Mouse (Mus musculus) liver, embryonic 13.5 days (tissue): ENCODE data around the gene Mcl1. TPM values are rescaled to one million over a fixed set of nuclear protein-coding genes. Genes with fewer than 3 reads are reported as not detected.

ENCODE experiments used
- ATAC-seq: fragments of 200-750 bp; cut with Nextera tagmentation; 2 replicates; pipeline ENCODE4 v1.8.0; 2017; ENCODE audit warnings: low read depth, mild to moderate bottlenecking, moderate number of reproducible peaks, moderate library complexity
- DNase-seq: peaks from one replicate; pipeline ENCODE4 v3.0.0; 2022
- H3K27ac ChIP-seq: fragments of 300-500 bp; sonication (generic); 2 replicates; pipeline ENCODE4 v1.5.1; 2015; ENCODE audit warnings: moderate library complexity, mild to moderate bottlenecking, inconsistent platforms
- H3K27me3 ChIP-seq: fragments of 300-500 bp; sonication (generic); 2 replicates; pipeline ENCODE4 v1.6.1; 2015; ENCODE audit warnings: mild to moderate bottlenecking, inconsistent platforms
- H3K36me3 ChIP-seq: fragments of 300-500 bp; sonication (generic); 2 replicates; pipeline ENCODE4 v1.6.1; 2015; ENCODE audit warnings: mild to moderate bottlenecking, inconsistent platforms
- H3K4me1 ChIP-seq: fragments of 300-500 bp; sonication (generic); replicated peaks from 2 replicates; pipeline ENCODE4 v1.6.1; 2015; ENCODE audit warnings: inconsistent platforms
- H3K4me2 ChIP-seq: fragments of 300-500 bp; sonication (generic); 2 replicates; pipeline ENCODE4 v1.6.1; 2015; ENCODE audit warnings: inconsistent platforms, mild to moderate bottlenecking, moderate library complexity
- H3K4me3 ChIP-seq: fragments of 300-500 bp; sonication (generic); replicated peaks from 2 replicates; pipeline ENCODE4 v1.5.1; 2015; ENCODE audit warnings: mild to moderate bottlenecking, inconsistent platforms
- H3K9ac ChIP-seq: fragments of 300-500 bp; sonication (generic); 2 replicates; pipeline ENCODE4 v1.6.1; 2015; ENCODE audit warnings: mild to moderate bottlenecking, inconsistent platforms
- H3K9me3 ChIP-seq: fragments of 300-500 bp; sonication (generic); replicated peaks from 2 replicates; pipeline ENCODE4 v1.6.1; 2016; ENCODE audit warnings: inconsistent platforms
- WGBS: fragments of 180-500 bp; shearing (Covaris S2); methylation state at CpG from one replicate; pipeline ENCODE4 v1.1.7; 2015; ENCODE audit not compliant: insufficient replicate concordance; 5-methylcytosine and 5-hydroxymethylcytosine counted together
- polyA plus RNA-seq: library from polyadenylated mRNA; unstranded; fragments of >200 nt; fragmentation: Nextera tagmentation; extraction: Ambion mirVana; gene quantifications from 2 replicates; pipeline ENCODE4 v1.2.1, GENCODE M21; 2015

Gene Mcl1
- polyA plus RNA-seq, 1 experiment from 2014 or later: 31.8 TPM

GRCm38 (mm10) chr3:95677420-95678090, 19.0 kb downstream of the Mcl1 start:
- H3K4me1 ChIP-seq: peaks cover 81% of the 10 kb centered on the region
- 77% methylated on average over 19 of the region's 19 CpGs for WGBS
- ATAC-seq: no peak

GRCm38 (mm10) chr3:95679551-95679950, 21.0 kb downstream of the Mcl1 start:
- 0 out of 2 replicates have a peak, but pooled peaks cover 3% of the 10 kb centered on the region for H3K27me3 ChIP-seq
- no peak overlapping the region for H3K4me2 ChIP-seq
- peak overlapping the region; percentile 16; the same call in 1 of the 2 replicates for H3K27ac ChIP-seq
- peaks cover 64% of the 10 kb centered on the region for H3K4me1 ChIP-seq
- DNase-seq (no peak), ATAC-seq (no peak)
- no peaks in the 10 kb centered on the region for H3K9me3 ChIP-seq
- no peak overlapping the region for H3K9ac ChIP-seq
- 80% methylated on average over 8 of the region's 8 CpGs for WGBS
- H3K4me3 ChIP-seq: no peak overlapping the region
- H3K36me3 ChIP-seq: no peaks in the 10 kb centered on the region; the same call in 1 of the 2 replicates

More at GRCm38 (mm10) chr3:95677420-95678090, 19.0 kb downstream of the Mcl1 start:
- peak overlapping the region; percentile 44 for H3K27ac ChIP-seq
- H3K9ac ChIP-seq: 0 out of 2 replicates have a peak overlapping the region, but pooled peaks have one; percentile 5
- peaks cover 8% of the 10 kb centered on the region; the same call in 1 of the 2 replicates for H3K36me3 ChIP-seq
- H3K4me3 ChIP-seq: no peak overlapping the region
- H3K4me2 ChIP-seq: no peak overlapping the region
- H3K9me3 ChIP-seq: no peaks in the 10 kb centered on the region
- H3K27me3 ChIP-seq: 0 out of 2 replicates have a peak, but pooled peaks cover 3% of the 10 kb centered on the region
- DNase-seq: no peak

- Histone ChIP-seq H3K9me3 (no peaks in the 10 kb centered on the region), H3K4me1 (peaks cover 61% of the 10 kb centered on the region), H3K4me3 (no peak overlapping the region), H3K4me2 (no peak overlapping the region), H3K27me3 (peaks cover 7% of the 10 kb centered on the region; the same call in 1 of the 2 replicates), H3K27ac (no peak overlapping the region; the same call in 1 of the 2 replicates), H3K9ac (0 out of 2 replicates have a peak overlapping the region, but pooled peaks have one; percentile 10), H3K36me3 (no peaks in the 10 kb centered on the region; the same call in 1 of the 2 replicates)
- DNase-seq: no peak
- 79% methylated on average over 6 of the region's 6 CpGs for WGBS
- ATAC-seq: no peak
These were observed 22.1 kb downstream of the Mcl1 start for GRCm38 (mm10) chr3:95680673-95681072.

- no peaks in the 10 kb centered on the region; the same call in 1 of the 2 replicates for H3K36me3 ChIP-seq
- no peak for DNase-seq
- 0 out of 2 replicates have a peak overlapping the region, but pooled peaks have one; percentile 7 for H3K4me2 ChIP-seq
- peaks cover 55% of the 10 kb centered on the region for H3K4me1 ChIP-seq
- WGBS: 22% methylated on average over 11 of the region's 11 CpGs
- H3K27me3 ChIP-seq: peaks cover 14% of the 10 kb centered on the region
- H3K9me3 ChIP-seq: no peaks in the 10 kb centered on the region
- no peak for ATAC-seq
- H3K4me3 ChIP-seq: no peak overlapping the region
- H3K27ac ChIP-seq: no peak overlapping the region; the same call in 1 of the 2 replicates
- no peak overlapping the region for H3K9ac ChIP-seq
These were observed 22.8 kb downstream of the Mcl1 start for GRCm38 (mm10) chr3:95681365-95681764.

GRCm38 (mm10) chr3:95682878-95683277, 24.3 kb downstream of the Mcl1 start:
- DNase-seq: no peak
- Histone ChIP-seq H3K9me3 (no peaks in the 10 kb centered on the region), H3K36me3 (no peaks in the 10 kb centered on the region), H3K27ac (no peak overlapping the region), H3K27me3 (peaks cover 29% of the 10 kb centered on the region), H3K4me1 (peaks cover 53% of the 10 kb centered on the region), H3K9ac (no peak overlapping the region), H3K4me2 (no peak overlapping the region), H3K4me3 (no peak overlapping the region)
- 59% methylated on average over 5 of the region's 5 CpGs for WGBS
- ATAC-seq: no peak

- Histone ChIP-seq H3K4me2 (no peak overlapping the region), H3K4me3 (no peak overlapping the region), H3K27me3 (peaks cover 36% of the 10 kb centered on the region), H3K36me3 (no peaks in the 10 kb centered on the region), H3K4me1 (peaks cover 57% of the 10 kb centered on the region), H3K9ac (no peak overlapping the region), H3K27ac (no peak overlapping the region), H3K9me3 (no peaks in the 10 kb centered on the region)
- WGBS: 23% methylated on average over 7 of the region's 8 CpGs
- ATAC-seq: no peak
- DNase-seq: no peak
These were observed 26.3 kb downstream of the Mcl1 start for GRCm38 (mm10) chr3:95684846-95685245.

GRCm38 (mm10) chr3:95685301-95685700, 26.7 kb downstream of the Mcl1 start:
- Histone ChIP-seq H3K4me2 (no peak overlapping the region), H3K27me3 (peaks cover 36% of the 10 kb centered on the region)
- no peak for DNase-seq

GRCm38 (mm10) chr3:95685701-95686100, 27.1 kb downstream of the Mcl1 start:
- Histone ChIP-seq H3K36me3 (no peaks in the 10 kb centered on the region), H3K9ac (no peak overlapping the region), H3K27me3 (peaks cover 36% of the 10 kb centered on the region), H3K27ac (no peak overlapping the region), H3K4me1 (peaks cover 53% of the 10 kb centered on the region), H3K4me3 (no peak overlapping the region), H3K9me3 (no peaks in the 10 kb centered on the region), H3K4me2 (no peak overlapping the region)
- DNase-seq (no peak), ATAC-seq (no peak)
- WGBS: 73% methylated on average over 2 of the region's 2 CpGs

More at GRCm38 (mm10) chr3:95685301-95685700, 26.7 kb downstream of the Mcl1 start:
- Histone ChIP-seq H3K4me1 (peaks cover 53% of the 10 kb centered on the region), H3K27ac (no peak overlapping the region), H3K36me3 (no peaks in the 10 kb centered on the region), H3K9ac (no peak overlapping the region), H3K9me3 (no peaks in the 10 kb centered on the region), H3K4me3 (no peak overlapping the region)
- WGBS: 76% methylated on average over 4 of the region's 4 CpGs
- ATAC-seq: no peak

- H3K27me3 ChIP-seq: peaks cover 33% of the 10 kb centered on the region
These were observed 28.0 kb downstream of the Mcl1 start for GRCm38 (mm10) chr3:95686492-95687167.

GRCm38 (mm10) chr3:95687168-95687523, 28.6 kb downstream of the Mcl1 start:
- no peak for DNase-seq
- H3K9me3 ChIP-seq: no peaks in the 10 kb centered on the region
- peaks cover 42% of the 10 kb centered on the region for H3K4me1 ChIP-seq
- no peak for ATAC-seq
- H3K27ac ChIP-seq: no peak overlapping the region
- peaks cover 2% of the 10 kb centered on the region; the same call in 1 of the 2 replicates for H3K36me3 ChIP-seq
- peak overlapping the region; percentile 76 for H3K4me2 ChIP-seq
- WGBS: 29% methylated on average over 4 of the region's 4 CpGs
- peak overlapping the region; percentile 54 for H3K4me3 ChIP-seq
- peak overlapping the region; percentile 61; the same call in 1 of the 2 replicates for H3K9ac ChIP-seq
- H3K27me3 ChIP-seq: peaks cover 33% of the 10 kb centered on the region

More at GRCm38 (mm10) chr3:95686492-95687167, 28.0 kb downstream of the Mcl1 start:
- DNase-seq (no peak), ATAC-seq (no peak)
- no peak overlapping the region for H3K9ac ChIP-seq
- H3K9me3 ChIP-seq: no peaks in the 10 kb centered on the region
- peaks cover 43% of the 10 kb centered on the region for H3K4me1 ChIP-seq
- peak overlapping the region; percentile 76; the same call in 1 of the 2 replicates for H3K4me2 ChIP-seq
- 47% methylated on average over 10 of the region's 10 CpGs for WGBS
- no peak overlapping the region for H3K4me3 ChIP-seq
- no peak overlapping the region for H3K27ac ChIP-seq
- peaks cover 2% of the 10 kb centered on the region; the same call in 1 of the 2 replicates for H3K36me3 ChIP-seq
